Mouse (Mus musculus): ENCODE measurements at regions not wholly inside any gene's neighbourhood (a gene's known extent, or its start where the extent isn't known, plus 50 kb on each side); places are given as distances from the start of the nearest gene placed in this dataset.

DNA sequence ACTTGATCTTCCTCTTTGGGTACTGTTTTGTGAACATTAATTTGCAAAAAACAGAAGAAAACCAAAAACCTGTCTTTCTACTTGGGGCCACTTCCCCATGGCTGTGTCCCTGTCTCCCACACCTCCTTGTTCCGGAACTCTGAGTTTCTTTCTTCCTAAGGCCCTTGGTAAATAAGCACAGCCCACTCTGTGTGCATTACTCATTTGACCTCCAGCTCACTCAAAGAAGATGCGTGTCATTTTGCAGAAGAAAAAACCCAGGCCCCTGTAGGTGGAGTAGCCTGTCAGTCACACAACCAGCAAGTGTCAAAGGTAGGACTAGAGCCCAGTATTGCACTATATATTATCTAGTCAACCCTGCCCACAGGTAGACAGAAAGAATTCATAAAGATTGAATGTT is 915.1 kb upstream of the Lrrc6 start:
- in situ Hi-C loops (cut with MboI; ENCODE audit: low pct_ligation_motif_present, low pct_unique_long_range_greater_than_20kb, low sequenced_read_pairs) (no loop called here), dilution Hi-C loops (cut with MboI; ENCODE audit: extremely low pct_ligation_motif_present, extremely low pct_unique_long_range_greater_than_20kb, low sequenced_read_pairs) (no loop called here)
- H3K9me3 ChIP-seq (replicated peaks; ENCODE audit: low read length) = no peaks in the 10 kb centered on the region

DNA sequence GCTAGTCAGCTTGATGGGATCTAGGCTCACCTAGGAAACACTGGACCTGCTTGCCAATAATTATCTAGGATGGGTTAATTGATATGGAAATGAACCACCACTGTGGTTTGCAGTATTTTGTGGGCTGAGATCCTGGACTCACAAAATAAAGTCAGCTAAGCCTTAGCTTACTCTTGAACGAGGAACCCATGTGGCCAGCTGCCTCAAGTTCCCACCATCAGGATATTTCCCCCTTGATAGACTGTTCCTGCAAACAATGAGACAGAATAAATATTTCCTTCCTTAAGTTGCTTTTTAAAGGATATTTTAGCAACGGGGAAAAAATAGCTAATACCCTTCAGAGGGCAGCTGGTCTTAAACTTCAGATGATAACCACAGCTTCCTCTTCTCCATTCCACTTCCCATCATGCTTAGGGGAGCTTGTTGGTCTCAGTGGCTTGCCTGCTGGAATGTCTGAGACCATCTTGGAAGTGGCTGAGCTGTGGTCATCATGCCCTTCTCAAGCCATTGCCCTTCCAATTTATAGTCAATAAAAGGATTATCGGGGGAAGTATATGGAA is 913.7 kb upstream of the Lrrc6 start:
- in situ Hi-C loops (cut with MboI; ENCODE audit: low pct_ligation_motif_present, low pct_unique_long_range_greater_than_20kb, low sequenced_read_pairs) = no loop called here
- dilution Hi-C loops (cut with MboI; ENCODE audit: extremely low pct_ligation_motif_present, extremely low pct_unique_long_range_greater_than_20kb, low sequenced_read_pairs) = no loop called here
- no peaks in the 10 kb centered on the region for H3K9me3 ChIP-seq (replicated peaks; ENCODE audit: low read length)
- H3K27me3 ChIP-seq (replicated peaks) = no peaks in the 10 kb centered on the region
- peaks cover 0 to 16% of the 10 kb centered on the region in 2 experiments; a peak in 2 of 4 replicates for H3K4me1 ChIP-seq (ENCODE audit: control insufficient read depth in 1 of 2, insufficient read depth in 2 of 2)
- no peaks in the 10 kb centered on the region for H3K36me3 ChIP-seq (replicated peaks in 1 of 2; ENCODE audit: control insufficient read depth in 1 of 2, insufficient read depth in 1 of 2, low read length in 1 of 2)
- no peak overlapping the region for H3K9ac ChIP-seq (ENCODE audit: insufficient read depth, low read depth)
- H3K4me3 ChIP-seq (replicated peaks in 1 of 3; ENCODE audit: low read depth in 2 of 3, low read length in 2 of 3, poor library complexity in 1 of 3) = no peak overlapping the region
- no peaks in the 10 kb centered on the region for H3K79me2 ChIP-seq (replicated peaks; ENCODE audit: control insufficient read depth, extremely low read depth, insufficient read depth, poor library complexity, severe bottlenecking)
- H3K27ac ChIP-seq (ENCODE audit: insufficient read depth, low read depth) = no peak overlapping the region
- TF ChIP-seq JUND (conservative IDR thresholded peaks at IDR 0.05; ENCODE audit: low read depth, low read length) (no peak), NRF1 (IDR thresholded peaks at IDR 0.05; ENCODE audit: low read depth, low read length) (no peak), CTCF (conservative IDR thresholded peaks at IDR 0.05 in 1 of 2, IDR thresholded peaks at IDR 0.05 in 1 of 2; ENCODE audit: low read depth in 2 of 2, low read length in 2 of 2) (no peak), CHD1 (IDR thresholded peaks at IDR 0.05; ENCODE audit: low read depth, low read length) (no peak), JUN (IDR thresholded peaks at IDR 0.05; ENCODE audit: insufficient read depth, low read depth, low read length) (no peak), HCFC1 (IDR thresholded peaks at IDR 0.05; ENCODE audit: low read depth, low read length) (no peak), NELFE (IDR thresholded peaks at IDR 0.05; ENCODE audit: low read depth, low read length) (no peak), MAZ (IDR thresholded peaks at IDR 0.05; ENCODE audit: low read depth, low read length) (no peak), USF2 (conservative IDR thresholded peaks at IDR 0.05; ENCODE audit: low read depth, low read length) (no peak), POLR2A (IDR thresholded peaks at IDR 0.05; ENCODE audit: low read depth, low read length) (no peak), TCF12 (IDR thresholded peaks at IDR 0.05; ENCODE audit: low read depth, low read length) (no peak), ZKSCAN1 (IDR thresholded peaks at IDR 0.05; ENCODE audit: borderline replicate concordance, low read depth, low read length) (no peak), ZNF384 (IDR thresholded peaks at IDR 0.05; ENCODE audit: low read depth, low read length) (no peak), MXI1 (IDR thresholded peaks at IDR 0.05; ENCODE audit: low read depth, low read length) (no peak), EP300 (IDR thresholded peaks at IDR 0.05; ENCODE audit: low read length) (no peak), SMC3 (IDR thresholded peaks at IDR 0.05; ENCODE audit: low read depth, low read length) (no peak), SIN3A (IDR thresholded peaks at IDR 0.05; ENCODE audit: low read length) (no peak), MAX (IDR thresholded peaks at IDR 0.05; ENCODE audit: low read length) (no peak), MAFK (IDR thresholded peaks at IDR 0.05; ENCODE audit: insufficient replicate concordance, low read length) (no peak)
- H3K4me2 ChIP-seq (ENCODE audit: insufficient read depth, low read depth, poor library complexity, severe bottlenecking) = no peak overlapping the region
- no peak for DNase-seq (ENCODE audit: extremely low read depth)

More for the DNA sequence above, 915.1 kb upstream of the Lrrc6 start:
- Histone ChIP-seq H3K36me3 (replicated peaks in 1 of 2; ENCODE audit: control insufficient read depth in 1 of 2, insufficient read depth in 1 of 2, low read length in 1 of 2) (no peaks in the 10 kb centered on the region), H3K4me2 (ENCODE audit: insufficient read depth, low read depth, poor library complexity, severe bottlenecking) (no peak overlapping the region), H3K79me2 (replicated peaks; ENCODE audit: control insufficient read depth, extremely low read depth, insufficient read depth, poor library complexity, severe bottlenecking) (no peaks in the 10 kb centered on the region), H3K9ac (ENCODE audit: insufficient read depth, low read depth) (no peak overlapping the region), H3K4me3 (replicated peaks in 1 of 3; ENCODE audit: low read depth in 2 of 3, low read length in 2 of 3, poor library complexity in 1 of 3) (no peak overlapping the region), H3K27ac (ENCODE audit: insufficient read depth, low read depth) (no peak overlapping the region), H3K4me1 (ENCODE audit: control insufficient read depth in 1 of 2, insufficient read depth in 2 of 2) (peaks cover 0 to 16% of the 10 kb centered on the region in 2 experiments; a peak in 2 of 4 replicates), H3K27me3 (replicated peaks) (no peaks in the 10 kb centered on the region)
- no peak for DNase-seq (ENCODE audit: extremely low read depth)
- TF ChIP-seq CTCF (conservative IDR thresholded peaks at IDR 0.05 in 1 of 2, IDR thresholded peaks at IDR 0.05 in 1 of 2; ENCODE audit: low read depth in 2 of 2, low read length in 2 of 2) = no peak

All from CH12.LX (cell line).